Mouse (Mus musculus) brain, embryonic 14.5 days (tissue): ENCODE data around the gene Snd1. TPM values are rescaled to one million over a fixed set of nuclear protein-coding genes. Genes with fewer than 3 reads are reported as not detected.

Experiments used
- DNase-seq: peaks from one replicate; pipeline ENCODE4 v3.0.0-alpha.2; 2011; ENCODE audit warnings: low read depth
- CTCF ChIP-seq: fragments of 200-500 bp; IDR thresholded peaks from 2 replicates; pipeline ENCODE4 v1.5.1; 2012; ENCODE audit warnings: inconsistent platforms, mild to moderate bottlenecking, moderate library complexity, borderline replicate concordance; ENCODE audit not compliant: insufficient read depth, insufficient read length; ENCODE audit errors: extremely low read depth
- POLR2A ChIP-seq: fragments of 200-500 bp; IDR thresholded peaks from 2 replicates; pipeline ENCODE4 v1.6.1; 2012; ENCODE audit warnings: mild to moderate bottlenecking, inconsistent platforms, borderline replicate concordance; ENCODE audit not compliant: poor library complexity, insufficient read depth, insufficient read length, severe bottlenecking; ENCODE audit errors: extremely low read depth
- polyA plus RNA-seq: library from polyadenylated mRNA; depleted of rRNA; stranded (reverse); fragments of >200 nt; gene quantifications from 2 replicates; pipeline ENCODE4 v1.2.3, GENCODE M21; 2012

The Snd1 gene
- polyA plus RNA-seq, 1 experiment = 73.1 TPM

GRCm38 (mm10) chr6:28557728-28558127, 82.8 kb downstream of the Snd1 start:
- no peak for DNase-seq
- TF ChIP-seq CTCF (no peak), POLR2A (no peak)

DNA sequence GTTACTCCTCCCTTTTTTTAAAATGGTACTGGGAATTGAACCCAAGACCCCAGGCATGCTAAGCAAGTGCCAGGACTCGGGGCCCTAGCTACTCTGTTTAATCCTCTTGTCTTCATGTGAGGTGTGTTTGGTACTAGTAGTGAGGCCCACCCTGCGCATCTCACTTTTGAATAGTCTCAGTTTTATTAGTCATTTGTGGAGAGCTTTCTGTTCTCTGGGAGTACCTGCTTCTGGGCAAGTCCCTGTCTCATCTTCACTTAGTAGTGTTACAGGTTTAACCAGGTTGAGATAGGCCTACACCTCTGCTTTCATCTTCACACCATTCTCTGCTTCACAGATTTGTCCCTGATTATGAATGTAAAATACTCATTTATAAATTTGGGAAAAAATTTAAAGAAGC, 84.5 kb downstream of the Snd1 start:
- no peak for DNase-seq
- TF ChIP-seq POLR2A = no peak

DNA sequence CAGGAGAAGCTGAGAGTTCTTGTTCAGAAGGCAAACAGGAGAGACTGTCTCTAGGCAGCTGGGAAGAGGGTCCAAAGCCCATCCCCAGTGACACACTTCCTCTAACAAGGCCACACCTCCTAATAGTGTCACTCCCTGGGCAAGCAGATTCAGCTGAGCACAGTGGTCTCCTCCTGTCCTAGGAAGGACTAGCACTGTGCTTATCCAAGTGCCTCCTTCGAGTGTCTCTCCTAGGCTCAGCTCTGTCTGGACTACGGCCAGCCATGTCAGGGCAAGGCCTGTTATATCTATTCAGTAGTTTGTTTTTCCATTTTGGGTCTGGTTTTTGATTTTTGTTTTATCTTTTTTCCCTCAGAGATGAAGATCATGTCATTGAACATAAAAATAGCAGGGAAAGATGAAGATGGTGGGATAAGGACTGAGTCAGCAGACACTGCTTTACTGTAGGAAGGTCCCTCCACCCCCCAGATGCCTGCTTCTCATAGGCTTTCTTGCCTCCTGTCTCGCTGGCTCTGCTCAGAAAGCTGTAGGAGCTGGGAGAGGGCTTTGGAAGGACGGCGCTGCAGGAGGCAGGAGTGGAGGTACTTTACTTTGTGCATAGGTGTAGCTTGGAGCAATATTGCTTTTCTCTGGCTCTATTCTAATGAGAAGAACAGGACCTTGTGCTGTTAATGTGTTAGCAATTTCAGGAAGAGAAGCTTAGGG, 86.5 kb downstream of the Snd1 start:
- no peak for TF ChIP-seq POLR2A
- TF ChIP-seq CTCF = no peak
- DNase-seq = no peak

- TF ChIP-seq CTCF (peak; percentile 22; the same call in 1 of the 2 replicates), POLR2A (no peak)
- DNase-seq = no peak
These were observed 87.5 kb downstream of the Snd1 start for GRCm38 (mm10) chr6:28562323-28563044.

- TF ChIP-seq POLR2A (no peak), CTCF (no peak)
- DNase-seq = no peak
These were observed 93.0 kb downstream of the Snd1 start for GRCm38 (mm10) chr6:28567978-28568377.

GRCm38 (mm10) chr6:28571946-28572345, 97.0 kb downstream of the Snd1 start:
- TF ChIP-seq CTCF = no peak
- no peak for TF ChIP-seq POLR2A

GRCm38 (mm10) chr6:28572991-28573759, 98.2 kb downstream of the Snd1 start:
- peak; percentile 84 for DNase-seq
- no peak for TF ChIP-seq CTCF
- TF ChIP-seq POLR2A = no peak

More at GRCm38 (mm10) chr6:28571946-28572345, 97.0 kb downstream of the Snd1 start:
- DNase-seq = no peak

- peak; percentile 32 for DNase-seq
- TF ChIP-seq POLR2A = no peak
- TF ChIP-seq CTCF = no peak
These were observed 101.7 kb downstream of the Snd1 start for GRCm38 (mm10) chr6:28576356-28577264.

GRCm38 (mm10) chr6:28582847-28583246, 107.9 kb downstream of the Snd1 start:
- TF ChIP-seq POLR2A = no peak
- TF ChIP-seq CTCF = no peak

DNA sequence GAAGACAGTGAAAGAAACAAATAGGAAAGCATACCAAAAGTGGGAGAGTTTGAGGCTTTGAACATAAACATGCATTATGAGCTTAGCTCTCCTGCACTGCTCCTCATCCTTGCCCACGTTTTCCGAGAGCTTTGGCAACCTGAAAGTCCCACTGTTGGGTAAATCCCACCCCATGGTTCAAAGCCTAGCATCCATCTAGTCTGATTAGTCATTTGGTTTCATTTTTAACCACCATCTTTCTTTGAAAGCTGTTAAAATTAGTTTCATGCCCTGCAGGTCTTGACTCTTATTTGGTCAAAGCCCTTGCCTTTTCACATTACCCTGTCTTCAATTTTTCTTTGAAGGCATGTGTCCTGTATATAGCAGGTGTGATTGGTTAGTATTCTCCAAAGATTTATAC, 108.5 kb downstream of the Snd1 start:
- TF ChIP-seq CTCF = no peak
- no peak for TF ChIP-seq POLR2A
- DNase-seq = no peak

More at GRCm38 (mm10) chr6:28582847-28583246, 107.9 kb downstream of the Snd1 start:
- no peak for DNase-seq

DNA sequence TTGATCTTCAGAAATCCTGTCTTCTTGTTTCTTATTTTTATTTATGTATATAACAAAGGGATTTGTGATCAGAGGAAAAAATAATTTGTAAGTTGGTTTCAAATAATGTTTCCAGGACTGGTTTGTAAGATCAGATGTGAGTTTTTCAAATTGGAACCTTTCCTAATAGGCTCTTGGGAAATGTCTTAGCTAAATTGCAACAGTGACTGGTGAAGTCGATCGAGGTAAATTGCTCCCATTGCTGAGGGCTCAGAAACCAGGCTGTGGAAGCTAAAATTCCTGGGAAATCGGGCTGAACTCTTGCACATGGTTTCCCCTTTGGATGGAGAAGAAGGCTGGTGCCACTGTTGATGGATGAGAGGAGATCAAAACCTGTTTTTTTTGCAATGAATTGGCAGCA, 111.9 kb downstream of the Snd1 start:
- no peak for DNase-seq
- TF ChIP-seq POLR2A = no peak
- no peak for TF ChIP-seq CTCF
